Mouse (Mus musculus) kidney, embryonic 16.5 days (tissue): ENCODE data around the gene Srrd. TPM values are rescaled to one million over a fixed set of nuclear protein-coding genes. Genes with fewer than 3 reads are reported as not detected.

ENCODE experiments used
- ATAC-seq: fragments of 200-750 bp; cut with Nextera tagmentation; 2 replicates; pipeline ENCODE4 v1.8.0; 2017; ENCODE audit warnings: moderate TSS enrichment; ENCODE audit not compliant: low FRiP score, low TSS enrichment
- H3K27ac ChIP-seq: fragments of 300-500 bp; sonication (generic); 2 replicates; pipeline ENCODE4 v1.5.1; 2014; ENCODE audit warnings: low read length
- H3K27me3 ChIP-seq: fragments of 300-500 bp; sonication (generic); 2 replicates; pipeline ENCODE4 v1.6.1; 2014; ENCODE audit warnings: low read length, control low read depth, mixed read lengths; ENCODE audit not compliant: insufficient read depth
- H3K36me3 ChIP-seq: fragments of 300-500 bp; sonication (generic); 2 replicates; pipeline ENCODE4 v1.6.1; 2014; ENCODE audit warnings: low read length, control low read depth, mixed read lengths; ENCODE audit not compliant: insufficient read depth
- H3K4me1 ChIP-seq: fragments of 300-500 bp; sonication (generic); 2 replicates; pipeline ENCODE4 v1.6.1; 2014; ENCODE audit warnings: low read length, control low read depth, mixed read lengths; ENCODE audit not compliant: insufficient read depth
- H3K4me2 ChIP-seq: fragments of 300-500 bp; sonication (generic); replicated peaks from 2 replicates; pipeline ENCODE4 v1.6.1; 2014; ENCODE audit warnings: low read depth, low read length
- H3K4me3 ChIP-seq: fragments of 300-500 bp; sonication (generic); 2 replicates; pipeline ENCODE4 v1.5.1; 2014; ENCODE audit warnings: mild to moderate bottlenecking, low read length
- H3K9ac ChIP-seq: fragments of 300-500 bp; sonication (generic); replicated peaks from 2 replicates; pipeline ENCODE4 v1.6.1; 2014; ENCODE audit warnings: low read length
- H3K9me3 ChIP-seq: fragments of 300-500 bp; sonication (generic); 2 replicates; pipeline ENCODE4 v1.6.1; 2016; ENCODE audit warnings: low read length, control low read depth
- WGBS: fragments of 180-500 bp; shearing (Covaris S2); extraction: QIAGEN DNeasy Blood & Tissue Kit; methylation state at CpG from one replicate; pipeline ENCODE4 v1.1.7; 2014; 5-methylcytosine and 5-hydroxymethylcytosine counted together
- polyA plus RNA-seq: library from polyadenylated mRNA; unstranded; fragments of >200 nt; fragmentation: Nextera tagmentation; extraction: Ambion mirVana; gene quantifications from 2 replicates; pipeline ENCODE4 v1.2.1, GENCODE M21; 2015

Gene Srrd
- polyA plus RNA-seq, 1 experiment from 2014 or later: 47.0 TPM

DNA sequence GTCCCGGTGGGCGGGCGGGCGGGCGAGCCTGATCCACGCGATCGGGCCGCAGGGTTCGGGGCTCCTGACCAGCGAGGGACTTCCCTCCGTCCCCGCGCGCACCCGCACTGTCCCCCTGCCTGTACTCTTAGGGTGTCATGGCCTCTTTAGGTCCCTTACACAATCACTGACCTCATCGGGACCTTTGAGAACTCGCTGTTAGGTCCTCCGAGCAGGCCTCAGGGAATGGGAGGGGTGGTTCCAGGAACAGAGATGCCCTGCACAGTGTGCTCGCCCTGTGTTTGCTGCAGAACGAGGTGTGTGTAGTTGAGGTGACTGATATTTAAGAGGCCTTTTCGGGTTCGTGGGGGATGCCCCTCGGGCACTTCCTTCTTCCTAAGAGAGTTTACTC lies 360 bp upstream of the Srrd start:
- Histone ChIP-seq H3K27me3 (no peaks in the 10 kb centered on the region), H3K9ac (peak overlapping the region; percentile 91), H3K9me3 (no peaks in the 10 kb centered on the region), H3K36me3 (peaks cover 11% of the 10 kb centered on the region), H3K4me2 (peak overlapping the region; percentile 82), H3K4me1 (peaks cover 22% of the 10 kb centered on the region), H3K27ac (0 out of 2 replicates have a peak overlapping the region, but pooled peaks have one; percentile 10), H3K4me3 (peak overlapping the region; percentile 90)
- ATAC-seq: peak; percentile 72
- WGBS: 0% methylated on average over 24 of the region's 24 CpGs

DNA sequence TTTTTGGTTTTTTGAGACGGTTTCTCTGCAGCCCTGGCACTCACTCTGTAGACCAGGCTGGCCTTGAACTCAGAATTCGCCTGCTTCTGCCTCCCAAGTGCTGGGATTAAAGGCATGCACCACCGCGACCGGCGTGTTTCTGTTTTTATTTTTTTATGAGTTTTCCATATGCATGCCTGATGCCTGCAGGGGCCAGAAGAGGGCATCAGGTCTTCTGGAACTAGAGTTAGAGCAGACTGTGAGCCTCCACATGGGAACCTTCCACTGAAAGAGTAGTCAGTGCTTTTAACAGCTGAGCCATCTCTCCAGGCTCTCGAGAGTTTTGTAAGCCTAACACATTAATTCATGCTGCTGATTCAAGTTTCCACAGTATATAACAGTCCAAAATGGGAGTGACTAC lies 3.6 kb downstream of the Srrd start:
- WGBS: 63% methylated on average over 7 of the region's 7 CpGs
- Histone ChIP-seq H3K36me3 (peaks cover 51% of the 10 kb centered on the region), H3K4me1 (peaks cover 19% of the 10 kb centered on the region), H3K27me3 (no peaks in the 10 kb centered on the region), H3K4me2 (no peak overlapping the region), H3K9ac (no peak overlapping the region), H3K4me3 (no peak overlapping the region), H3K9me3 (no peaks in the 10 kb centered on the region), H3K27ac (no peak overlapping the region)
- no peak for ATAC-seq

DNA sequence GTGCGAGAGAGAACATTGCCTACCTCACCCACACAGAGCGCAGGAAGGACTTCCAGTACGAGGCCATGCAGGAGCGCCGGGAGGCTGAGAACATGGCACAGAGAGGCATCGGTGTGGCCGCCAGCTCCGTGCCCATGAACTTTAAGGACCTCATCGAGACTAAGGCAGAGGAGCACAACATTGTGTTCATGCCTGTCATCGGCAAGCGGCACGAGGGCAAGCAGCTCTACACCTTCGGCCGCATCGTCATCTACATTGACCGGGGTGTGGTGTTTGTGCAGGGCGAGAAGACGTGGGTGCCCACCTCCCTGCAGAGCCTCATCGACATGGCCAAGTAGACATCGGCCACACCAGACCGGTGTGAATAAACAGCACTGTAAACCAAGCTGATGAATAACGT lies 5.8 kb downstream of the Srrd start:
- H3K9me3 ChIP-seq: no peaks in the 10 kb centered on the region
- peaks cover 5% of the 10 kb centered on the region for H3K4me1 ChIP-seq

DNA sequence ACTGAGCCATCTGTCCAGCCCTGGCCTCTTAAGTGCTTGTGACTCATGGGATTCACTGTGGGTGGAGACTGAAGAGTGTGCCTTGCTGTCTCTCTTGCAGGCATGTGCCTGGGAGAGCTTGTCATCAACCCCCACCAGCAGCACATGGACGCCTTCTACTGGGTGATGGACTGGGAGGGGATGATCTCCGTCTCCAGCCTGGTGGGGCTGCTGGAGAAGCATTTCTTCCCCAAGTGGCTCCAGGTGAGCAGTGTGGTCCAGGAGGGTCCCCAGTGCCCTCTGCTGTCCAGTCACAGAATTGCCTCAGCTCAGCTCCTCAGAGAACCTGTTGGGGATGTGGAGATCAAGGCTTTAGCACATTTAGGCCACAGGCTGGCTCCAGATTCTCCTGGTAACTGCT lies 7.4 kb downstream of the Srrd start:
- no peak overlapping the region for H3K9ac ChIP-seq
- ATAC-seq: no peak
- no peak overlapping the region for H3K27ac ChIP-seq
- no peaks in the 10 kb centered on the region for H3K9me3 ChIP-seq
- H3K4me1 ChIP-seq: no peaks in the 10 kb centered on the region
- H3K4me3 ChIP-seq: no peak overlapping the region
- no peak overlapping the region for H3K4me2 ChIP-seq
- WGBS: 22% methylated on average over 2 of the region's 2 CpGs
- H3K27me3 ChIP-seq: no peaks in the 10 kb centered on the region
- H3K36me3 ChIP-seq: peaks cover 86% of the 10 kb centered on the region

More for the DNA sequence above, 5.8 kb downstream of the Srrd start:
- H3K9ac ChIP-seq: no peak overlapping the region
- no peak overlapping the region for H3K4me3 ChIP-seq
- ATAC-seq: no peak
- peaks cover 73% of the 10 kb centered on the region for H3K36me3 ChIP-seq
- no peak overlapping the region for H3K27ac ChIP-seq
- no peak overlapping the region for H3K4me2 ChIP-seq
- 95% methylated on average over 22 of the region's 22 CpGs for WGBS
- no peaks in the 10 kb centered on the region for H3K27me3 ChIP-seq

DNA sequence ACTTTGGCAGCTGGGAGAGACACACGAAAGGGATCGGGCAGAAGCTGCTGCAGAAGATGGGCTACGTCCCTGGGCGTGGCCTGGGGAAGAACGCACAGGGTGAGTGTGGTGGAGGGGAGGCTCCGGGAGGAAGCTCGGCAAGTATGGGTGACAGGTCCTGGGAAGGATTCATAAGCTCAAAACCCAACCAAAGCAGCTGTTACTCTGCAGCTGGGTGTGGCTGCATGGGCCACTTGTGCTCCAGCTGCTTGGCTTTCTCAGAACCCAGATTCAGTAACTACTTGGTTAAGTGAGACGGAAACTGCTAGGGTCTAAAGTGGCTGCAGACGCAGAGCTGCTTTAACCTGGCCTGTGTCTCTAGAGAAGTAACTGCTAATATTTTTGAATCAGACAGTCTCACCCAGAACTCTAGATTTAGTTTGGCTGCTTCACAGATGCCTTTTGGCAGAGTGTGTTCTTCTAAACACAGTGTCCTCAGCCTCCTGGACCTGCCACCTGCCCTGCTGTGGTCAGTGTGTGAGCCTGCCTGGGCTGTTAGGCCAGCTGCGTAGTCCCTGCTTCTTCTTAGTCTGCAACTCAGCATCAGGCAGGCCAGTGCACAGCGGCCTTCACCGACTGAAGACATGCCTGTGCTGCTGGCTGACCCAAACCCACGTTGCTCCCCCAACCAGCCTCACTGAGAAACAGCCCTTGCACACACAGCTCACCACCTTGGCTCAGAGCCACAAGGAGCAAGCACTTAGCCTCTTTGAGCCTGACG lies 12.9 kb downstream of the Srrd start:
- ATAC-seq: no peak
- Histone ChIP-seq H3K4me1 (peaks cover 17% of the 10 kb centered on the region), H3K4me2 (no peak overlapping the region), H3K27ac (no peak overlapping the region), H3K36me3 (peaks cover 62% of the 10 kb centered on the region), H3K4me3 (no peak overlapping the region), H3K9me3 (no peaks in the 10 kb centered on the region), H3K9ac (no peak overlapping the region), H3K27me3 (no peaks in the 10 kb centered on the region)
- WGBS: 93% methylated on average over 14 of the region's 14 CpGs

DNA sequence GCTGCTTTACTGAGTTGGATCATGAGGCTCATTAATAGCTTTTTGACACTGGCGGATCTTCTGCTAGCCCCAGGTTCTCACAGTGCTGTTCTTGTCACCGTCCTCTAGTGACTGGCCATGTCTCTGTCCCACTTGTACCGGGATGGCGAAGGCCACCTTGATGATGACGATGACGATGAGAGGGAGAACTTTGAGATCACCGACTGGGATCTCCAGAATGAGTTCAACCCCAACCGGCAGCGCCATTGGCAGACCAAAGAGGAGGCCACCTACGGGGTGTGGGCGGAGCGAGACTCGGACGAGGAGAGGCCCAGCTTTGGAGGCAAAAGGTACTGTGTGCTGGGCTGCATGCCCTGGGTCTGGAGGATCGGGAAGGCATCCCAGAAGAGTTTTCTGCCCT lies 15.0 kb downstream of the Srrd start:
- Histone ChIP-seq H3K9me3 (no peaks in the 10 kb centered on the region), H3K27me3 (no peaks in the 10 kb centered on the region), H3K27ac (no peak overlapping the region), H3K4me3 (no peak overlapping the region), H3K36me3 (peaks cover 40% of the 10 kb centered on the region), H3K4me2 (no peak overlapping the region), H3K4me1 (peaks cover 23% of the 10 kb centered on the region), H3K9ac (no peak overlapping the region)
- ATAC-seq: no peak
- 95% methylated on average over 15 of the region's 15 CpGs for WGBS

DNA sequence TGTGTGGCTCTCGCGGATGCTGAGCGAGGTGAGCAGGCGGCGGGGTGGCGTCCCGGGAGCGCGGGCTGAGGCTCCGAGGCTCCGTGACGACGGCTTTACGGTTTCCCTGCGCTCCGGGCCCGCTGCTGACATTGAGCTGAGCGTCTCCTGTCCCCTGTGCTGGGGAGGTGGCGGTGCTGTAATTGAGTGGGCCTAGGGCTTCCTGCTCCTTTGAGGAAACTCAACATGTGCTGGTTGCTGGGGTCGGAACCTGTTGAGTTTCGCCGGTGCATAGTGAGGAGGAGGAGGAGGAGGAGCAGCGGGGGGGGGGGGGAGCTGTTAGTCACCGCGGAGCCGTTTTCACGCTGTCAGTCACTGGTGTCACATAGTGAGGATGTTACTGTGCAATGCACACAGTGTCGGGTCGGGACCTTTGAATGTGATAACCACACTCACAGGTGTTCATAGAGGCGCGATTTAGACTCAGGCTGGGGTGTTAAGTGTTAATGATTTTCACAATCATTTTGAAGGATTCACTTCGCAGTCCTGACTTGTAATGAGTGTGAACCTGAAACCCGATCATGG lies 16.3 kb downstream of the Srrd start:
- peak; percentile 56; the same call in 1 of the 2 replicates for ATAC-seq
- Histone ChIP-seq H3K4me2 (peak overlapping the region; percentile 70), H3K27ac (no peak overlapping the region), H3K9me3 (no peaks in the 10 kb centered on the region), H3K9ac (peak overlapping the region; percentile 83), H3K36me3 (peaks cover 28% of the 10 kb centered on the region), H3K4me1 (peaks cover 23% of the 10 kb centered on the region), H3K4me3 (peak overlapping the region; percentile 96), H3K27me3 (no peaks in the 10 kb centered on the region)
- 1% methylated on average over 33 of the region's 33 CpGs for WGBS

DNA sequence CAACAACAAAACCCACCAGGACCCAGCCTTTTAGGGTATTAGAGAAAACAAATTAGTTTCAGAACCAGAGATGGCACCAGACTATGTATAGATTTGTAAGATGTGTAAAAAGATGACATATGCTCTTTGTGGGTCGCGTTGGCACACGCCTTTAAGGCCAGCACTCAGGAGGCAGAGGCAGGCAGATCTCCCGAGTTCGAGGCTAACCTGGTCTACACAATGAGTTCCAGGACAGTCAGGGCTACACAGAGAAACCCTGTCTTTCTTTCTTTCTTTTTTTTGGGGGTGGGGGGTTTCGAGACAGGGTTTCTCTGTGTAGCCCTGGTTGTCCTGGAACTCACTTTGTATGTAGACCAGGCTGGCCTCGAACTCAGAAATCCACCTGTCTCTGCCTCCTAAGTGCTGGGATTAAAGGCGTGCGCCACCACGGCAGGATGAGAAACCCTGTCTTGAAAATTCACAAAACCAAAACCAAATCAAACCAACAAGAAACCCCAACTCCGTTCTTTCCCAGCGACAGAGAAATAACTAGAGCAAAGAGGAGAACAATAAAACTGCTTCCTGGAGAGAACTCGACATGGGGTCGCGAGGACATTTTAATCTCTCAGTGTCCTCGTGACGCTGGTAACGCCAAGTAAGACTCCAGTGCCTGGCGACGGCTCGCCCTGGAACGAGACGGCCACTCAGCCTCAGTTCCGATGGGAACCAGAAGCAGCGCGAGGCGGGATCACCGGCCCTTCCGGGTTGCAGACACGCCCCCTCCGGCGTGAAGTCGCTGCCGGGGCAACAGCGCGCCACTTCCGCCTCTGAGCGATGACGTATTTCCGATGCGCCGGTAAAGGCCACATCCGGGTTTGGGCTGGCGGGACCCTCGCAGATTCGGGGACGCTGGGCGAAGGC lies 17.0 kb downstream of the Srrd start, which contains the start of gene Tfip11:
Gene Tfip11 (plus strand): TSS at position 813 of the 900 bp plus-strand sequence.
- peak; percentile 86 for ATAC-seq
- WGBS: 7% methylated on average over 48 of the region's 48 CpGs
- H3K27me3 ChIP-seq: no peaks in the 10 kb centered on the region
- peaks cover 23% of the 10 kb centered on the region for H3K4me1 ChIP-seq
- peak within 1 kb of the TSS; percentile 96 for H3K4me3 ChIP-seq
- peak within 1 kb of the TSS; percentile 88 for H3K27ac ChIP-seq
- H3K4me2 ChIP-seq: peak within 1 kb of the TSS; percentile 74
- peaks cover 22% of the 10 kb centered on the region for H3K36me3 ChIP-seq
- no peaks in the 10 kb centered on the region for H3K9me3 ChIP-seq
- peak within 1 kb of the TSS; percentile 83 for H3K9ac ChIP-seq

DNA sequence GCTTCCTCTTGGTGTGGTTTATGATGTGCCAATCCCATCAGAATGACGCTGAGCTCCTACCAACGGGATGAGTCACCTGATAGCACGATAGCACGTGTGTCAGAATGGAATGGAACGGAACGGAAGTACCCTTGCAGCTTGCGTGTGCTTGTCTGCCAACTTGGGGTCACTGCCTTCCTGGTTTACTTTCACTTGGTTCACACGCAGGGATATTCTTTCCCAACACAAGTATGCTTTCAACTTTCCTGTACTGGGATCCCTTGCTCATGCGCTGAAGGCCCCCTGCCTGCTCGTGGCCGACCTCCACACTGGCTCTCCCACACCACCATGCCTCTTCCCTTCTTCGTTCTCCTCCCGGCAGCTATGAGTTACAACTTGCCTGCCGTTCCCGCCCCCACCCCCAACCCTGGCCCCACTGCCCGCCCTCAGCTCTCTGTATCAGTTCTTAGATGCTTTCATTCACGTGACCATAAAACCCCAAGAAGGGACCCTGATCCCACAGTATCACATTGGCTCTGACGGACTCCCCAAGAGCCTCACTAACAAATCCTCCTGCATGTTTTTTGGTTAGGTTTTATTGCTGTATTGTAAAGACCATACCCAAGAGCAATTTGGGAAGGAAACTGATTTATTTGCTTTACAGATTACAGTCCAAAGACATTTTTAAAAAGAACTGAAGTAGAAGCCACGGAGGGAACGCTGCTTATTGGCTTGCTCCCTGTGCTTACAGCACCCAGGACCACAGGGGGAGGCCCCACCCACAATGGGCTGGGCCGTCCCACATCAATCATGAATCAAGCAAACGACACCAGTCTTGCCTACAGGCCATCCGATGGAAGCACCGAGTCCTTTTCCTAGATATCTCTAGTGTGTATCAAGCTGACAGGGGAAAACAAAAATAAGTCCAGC lies 17.9 kb downstream of the Srrd start:
- peaks cover 23% of the 10 kb centered on the region for H3K4me1 ChIP-seq
- H3K27ac ChIP-seq: peak overlapping the region; percentile 88
- peak overlapping the region; percentile 74 for H3K4me2 ChIP-seq
- H3K9ac ChIP-seq: peak overlapping the region; percentile 42
- H3K27me3 ChIP-seq: no peaks in the 10 kb centered on the region
- H3K9me3 ChIP-seq: no peaks in the 10 kb centered on the region
- ATAC-seq: peak; percentile 86
- 16% methylated on average over 24 of the region's 24 CpGs for whole genome bisulfite sequencing
- H3K36me3 ChIP-seq: peaks cover 13% of the 10 kb centered on the region
- H3K4me3 ChIP-seq: peak overlapping the region; percentile 96
